Mouse (Mus musculus) heart, adult 2 months (tissue): ENCODE data around the gene Slc24a1.

Source experiments
- CTCF ChIP-seq: fragments of 200-600 bp; IDR thresholded peaks from 2 replicates; pipeline ENCODE4 v1.8.1; 2022; ENCODE audit warnings: antibody characterized with exemption, mild to moderate bottlenecking, moderate library complexity
- POLR2A ChIP-seq: fragments of 200-500 bp; IDR thresholded peaks from 2 replicates; pipeline ENCODE4 v1.6.1; 2011; ENCODE audit warnings: mild to moderate bottlenecking, low read depth, low read length, control low read depth; ENCODE audit not compliant: insufficient read depth

GRCm38 (mm10) chr9:64939281-64939680 lies 12.1 kb downstream of the Slc24a1 start:
- TF ChIP-seq POLR2A (no peak), CTCF (no peak)
